Mouse (Mus musculus) hindbrain, embryonic 16.5 days (tissue): ENCODE measurements around the gene Eftud2. TPM values are rescaled to one million over a fixed set of nuclear protein-coding genes. Genes with fewer than 3 reads are reported as not detected.

ENCODE experiments used
- polyA plus RNA-seq: library from polyadenylated mRNA; unstranded; fragments of >200 nt; fragmentation: Nextera tagmentation; extraction: Ambion mirVana; gene quantifications from 2 replicates; pipeline ENCODE4 v1.2.1, GENCODE M21; 2015

Eftud2 gene
- polyA plus RNA-seq, 1 experiment from 2014 or later = 127 TPM

Other genes starting within 250 kb of the Eftud2 start
- gene Meioc, start 217.3 kb downstream of the Eftud2 start, polyA plus RNA-seq = 0.15 and 0.17 TPM in 2 replicates
- gene Ccdc43, start 183.2 kb downstream of the Eftud2 start, polyA plus RNA-seq = 33.3 and 34.8 TPM in 2 replicates
- 23.6 and 27.7 TPM in 2 replicates for gene Adam11, start 119.5 kb downstream of the Eftud2 start, polyA plus RNA-seq
- 27.6 and 29.8 TPM in 2 replicates for gene Gjc1, start 61.3 kb downstream of the Eftud2 start, polyA plus RNA-seq
- 14.9 and 19.5 TPM in 2 replicates for gene Higd1b, start 45.1 kb downstream of the Eftud2 start, polyA plus RNA-seq
- 2.2 and 2.5 TPM in 2 replicates for gene Ccdc103, start 219 bp upstream of the Eftud2 start, polyA plus RNA-seq
- not detected in 2 replicates for gene Fam187a, start 4.2 kb upstream of the Eftud2 start, polyA plus RNA-seq
- 4.8 and 15.5 TPM in 2 replicates for gene Gfap, start 19.9 kb upstream of the Eftud2 start, polyA plus RNA-seq
- 2.0 and 2.3 TPM in 2 replicates for gene Kif18b, start 44.1 kb upstream of the Eftud2 start, polyA plus RNA-seq
- gene C1ql1, start 65.7 kb upstream of the Eftud2 start, polyA plus RNA-seq = 9.0 and 9.9 TPM in 2 replicates
- gene Nmt1, start 147.2 kb upstream of the Eftud2 start, polyA plus RNA-seq = 28.8 and 30.4 TPM in 2 replicates
- 132 and 192 TPM in 2 replicates for gene Dcakd, start 147.3 kb upstream of the Eftud2 start, polyA plus RNA-seq
- 4.7 and 4.9 TPM in 2 replicates for gene Plcd3, start 220.7 kb upstream of the Eftud2 start, polyA plus RNA-seq
- 14.2 and 16.4 TPM in 2 replicates for gene Acbd4, start 220.7 kb upstream of the Eftud2 start, polyA plus RNA-seq
- 4.1 and 4.7 TPM in 2 replicates for gene Hexim1, start 235.2 kb upstream of the Eftud2 start, polyA plus RNA-seq